8 mouse cellular contexts compared by ENCODE assay signal in genomic region chr19:45057724-45058112, GRCm38 (mm10). TPM values are rescaled to one million over a fixed set of nuclear protein-coding genes. Genes with fewer than 3 reads are reported as not detected.
DNase-seq lines count a peak whose midpoint lies in the region; ATAC-seq and TF ChIP-seq lines count a peak whose summit lies in the region.

No protein-coding gene starts in this region.

- H3K4me1 ChIP-seq in embryonic facial prominence, embryonic 13.5 days: peaks cover 35% of the 10 kb centered on the region
- peaks cover 11% of the 10 kb centered on the region; the same call in 1 of the 2 replicates for H3K4me1 ChIP-seq in intestine, embryonic 15.5 days (replicated peaks)
- H3K4me1 ChIP-seq in neural tube, embryonic 12.5 days: peaks cover 23% of the 10 kb centered on the region

- no peaks in the 10 kb centered on the region for H3K27me3 ChIP-seq in embryonic facial prominence, embryonic 13.5 days
- H3K27me3 ChIP-seq in intestine, embryonic 15.5 days (replicated peaks): no peaks in the 10 kb centered on the region; the same call in 1 of the 2 replicates
- H3K27me3 ChIP-seq in neural tube, embryonic 12.5 days (replicated peaks): 0 out of 2 replicates have a peak, but pooled peaks cover 4% of the 10 kb centered on the region

- no peak for ATAC-seq in embryonic facial prominence, embryonic 13.5 days (ENCODE audit: insufficient number of reproducible peaks, insufficient read depth, low FRiP score, low TSS enrichment, low read depth)
- ATAC-seq in intestine, embryonic 15.5 days: no peak
- no peak; the same call in 1 of the 2 replicates for ATAC-seq in neural tube, embryonic 12.5 days (ENCODE audit: low FRiP score, low read depth)

- peaks cover 17% of the 10 kb centered on the region for H3K36me3 ChIP-seq in embryonic facial prominence, embryonic 13.5 days
- H3K36me3 ChIP-seq in intestine, embryonic 15.5 days: 0 out of 2 replicates have a peak, but pooled peaks cover 2% of the 10 kb centered on the region
- H3K36me3 ChIP-seq in neural tube, embryonic 12.5 days: peaks cover 11% of the 10 kb centered on the region; the same call in 1 of the 2 replicates

- WGBS in embryonic facial prominence, embryonic 13.5 days: 39% methylated on average over 7 of the region's 7 CpGs
- 35% methylated on average over 7 of the region's 7 CpGs for WGBS in intestine, embryonic 15.5 days
- 51% methylated on average over 7 of the region's 7 CpGs for WGBS in neural tube, embryonic 12.5 days

- peak overlapping the region; percentile 92 for H3K27ac ChIP-seq in layer of hippocampus, adult 2 months
- H3K27ac ChIP-seq in embryonic facial prominence, embryonic 13.5 days: peak overlapping the region; percentile 98
- H3K27ac ChIP-seq in intestine, embryonic 15.5 days: peak overlapping the region; percentile 98
- peak overlapping the region; percentile 95 for H3K27ac ChIP-seq in neural tube, embryonic 12.5 days

- peak overlapping the region; percentile 77 for H3K4me2 ChIP-seq in embryonic facial prominence, embryonic 13.5 days
- peak overlapping the region; percentile 78 for H3K4me2 ChIP-seq in intestine, embryonic 15.5 days (replicated peaks)
- peak overlapping the region; percentile 78 for H3K4me2 ChIP-seq in neural tube, embryonic 12.5 days (replicated peaks)

- no peak for DNase-seq in layer of hippocampus, adult 2 months (ENCODE audit: low spot score in 2 of 2)
- DNase-seq in layer of hippocampus, postnatal 14 days (ENCODE audit: low spot score in 2 of 2): no peak
- no peak for DNase-seq in MN1 (ENCODE audit: low spot score)
- no peak for DNase-seq in gastrocnemius, postnatal 14 days
- DNase-seq in natural killer cell, adult 2 months (ENCODE audit: low spot score in 2 of 2): no peak

- peak overlapping the region; percentile 54 for H3K4me3 ChIP-seq in layer of hippocampus, adult 2 months
- H3K4me3 ChIP-seq in embryonic facial prominence, embryonic 13.5 days: peak overlapping the region; percentile 62
- H3K4me3 ChIP-seq in intestine, embryonic 15.5 days (replicated peaks): peak overlapping the region; percentile 52
- H3K4me3 ChIP-seq in neural tube, embryonic 12.5 days: peak overlapping the region; percentile 57

- H3K9me3 ChIP-seq in embryonic facial prominence, embryonic 13.5 days: no peaks in the 10 kb centered on the region
- no peaks in the 10 kb centered on the region for H3K9me3 ChIP-seq in intestine, embryonic 15.5 days
- H3K9me3 ChIP-seq in neural tube, embryonic 12.5 days: no peaks in the 10 kb centered on the region

- intact Hi-C loops in gastrocnemius, postnatal 14 days (cut with DNase I; ENCODE audit: low total_unique reads): no loop called here

- H3K9ac ChIP-seq in embryonic facial prominence, embryonic 13.5 days: peak overlapping the region; percentile 92
- peak overlapping the region; percentile 56 for H3K9ac ChIP-seq in intestine, embryonic 15.5 days
- H3K9ac ChIP-seq in neural tube, embryonic 12.5 days: peak overlapping the region; percentile 60

- no peak for TF ChIP-seq CTCF in layer of hippocampus, adult 2 months (conservative IDR thresholded peaks at IDR 0.05)

RNA-seq across cellular contexts. Expression of gene Sfxn3, which starts 10.4 kb away (rescaled TPM):
- 10 to 100 TPM; 87.3 to 99.8 TPM for total RNA-seq in layer of hippocampus, adult 2 months (2021)
- 100 to 1,000 TPM; 113 to 117 TPM for total RNA-seq in layer of hippocampus, postnatal 14 days (2021)
- polyA plus RNA-seq in embryonic facial prominence, embryonic 13.5 days (2015; fragmentation: Nextera tagmentation; extraction: Ambion mirVana): 32.3 and 32.5 TPM in 2 replicates
- 19.0 and 19.4 TPM in 2 replicates for polyA plus RNA-seq in intestine, embryonic 15.5 days (2015; fragmentation: Nextera tagmentation; extraction: Ambion mirVana)
- polyA plus RNA-seq in neural tube, embryonic 12.5 days (2016; fragmentation: Nextera tagmentation; extraction: Ambion mirVana): 38.3 and 41.2 TPM in 2 replicates
- 10 to 100 TPM; 21.3 to 22.1 TPM for total RNA-seq in gastrocnemius, postnatal 14 days (2021)

RNA-seq across cellular contexts. Expression of gene Pdzd7, which starts 12.2 kb away (rescaled TPM):
- 1 to 10 TPM; 2.1 to 3.3 TPM for total RNA-seq in layer of hippocampus, adult 2 months (2021)
- 1 to 10 TPM; 2.1 to 2.3 TPM for total RNA-seq in layer of hippocampus, postnatal 14 days (2021)
- polyA plus RNA-seq in embryonic facial prominence, embryonic 13.5 days (2015; fragmentation: Nextera tagmentation; extraction: Ambion mirVana): 0.47 and 0.51 TPM in 2 replicates
- polyA plus RNA-seq in intestine, embryonic 15.5 days (2015; fragmentation: Nextera tagmentation; extraction: Ambion mirVana): 0.40 and 0.43 TPM in 2 replicates
- 0.63 and 0.72 TPM in 2 replicates for polyA plus RNA-seq in neural tube, embryonic 12.5 days (2016; fragmentation: Nextera tagmentation; extraction: Ambion mirVana)
- 10 to 100 TPM in 1 of 2 experiments, 1 to 10 TPM in 1; 9.8 to 10.9 TPM for total RNA-seq in gastrocnemius, postnatal 14 days (2021)

RNA-seq across cellular contexts. Expression of gene Kazald1, which starts 17.3 kb away (rescaled TPM):
- total RNA-seq in layer of hippocampus, adult 2 months (2021): 1 to 10 TPM; 1.4 to 1.9 TPM
- 1 to 10 TPM in 1 of 2 experiments, under 1 TPM in 1; 0.94 to 1.6 TPM for total RNA-seq in layer of hippocampus, postnatal 14 days (2021)
- polyA plus RNA-seq in embryonic facial prominence, embryonic 13.5 days (2015; fragmentation: Nextera tagmentation; extraction: Ambion mirVana): 17.7 and 29.4 TPM in 2 replicates
- polyA plus RNA-seq in intestine, embryonic 15.5 days (2015; fragmentation: Nextera tagmentation; extraction: Ambion mirVana): 1.5 and 1.8 TPM in 2 replicates
- 0.46 and 0.57 TPM in 2 replicates for polyA plus RNA-seq in neural tube, embryonic 12.5 days (2016; fragmentation: Nextera tagmentation; extraction: Ambion mirVana)
- total RNA-seq in gastrocnemius, postnatal 14 days (2021): 1 to 10 TPM; 7.3 to 9.5 TPM

RNA-seq across cellular contexts. Expression of gene Lzts2, which starts 43.5 kb away (rescaled TPM):
- total RNA-seq in layer of hippocampus, adult 2 months (2021): 10 to 100 TPM; 28.5 to 30.1 TPM
- total RNA-seq in layer of hippocampus, postnatal 14 days (2021): 10 to 100 TPM; 24.0 to 24.6 TPM
- 64.6 and 73.3 TPM in 2 replicates for polyA plus RNA-seq in embryonic facial prominence, embryonic 13.5 days (2015; fragmentation: Nextera tagmentation; extraction: Ambion mirVana)
- polyA plus RNA-seq in intestine, embryonic 15.5 days (2015; fragmentation: Nextera tagmentation; extraction: Ambion mirVana): 56.9 and 63.2 TPM in 2 replicates
- 68.5 and 70.0 TPM in 2 replicates for polyA plus RNA-seq in neural tube, embryonic 12.5 days (2016; fragmentation: Nextera tagmentation; extraction: Ambion mirVana)
- 10 to 100 TPM; 26.8 to 29.0 TPM for total RNA-seq in gastrocnemius, postnatal 14 days (2021)

RNA-seq across cellular contexts. Expression of gene Mrpl43, which starts 51.5 kb away (rescaled TPM):
- total RNA-seq in layer of hippocampus, adult 2 months (2021): 10 to 100 TPM; 38.6 to 41.1 TPM
- total RNA-seq in layer of hippocampus, postnatal 14 days (2021): 10 to 100 TPM; 46.2 to 47.5 TPM
- 72.6 and 81.2 TPM in 2 replicates for polyA plus RNA-seq in embryonic facial prominence, embryonic 13.5 days (2015; fragmentation: Nextera tagmentation; extraction: Ambion mirVana)
- polyA plus RNA-seq in intestine, embryonic 15.5 days (2015; fragmentation: Nextera tagmentation; extraction: Ambion mirVana): 73.8 and 76.7 TPM in 2 replicates
- 82.9 and 83.2 TPM in 2 replicates for polyA plus RNA-seq in neural tube, embryonic 12.5 days (2016; fragmentation: Nextera tagmentation; extraction: Ambion mirVana)
- total RNA-seq in gastrocnemius, postnatal 14 days (2021): 10 to 100 TPM; 32.9 to 35.4 TPM
